In genomic region chr4:154961226-154961738, GRCm38 (mm10) we compare ENCODE assay signal across 8 mouse cellular contexts. TPM values are rescaled to one million over a fixed set of nuclear protein-coding genes. Genes with fewer than 3 reads are reported as not detected.
DNase-seq lines count a peak whose midpoint lies in the region; ATAC-seq lines count a peak whose summit lies in the region.

No protein-coding gene starts in this region.

- H3K27me3 ChIP-seq in forebrain, embryonic 14.5 days (replicated peaks; ENCODE audit: control insufficient read depth, insufficient read depth, low read length) = no peaks in the 10 kb centered on the region
- peaks cover 71% of the 10 kb centered on the region for H3K27me3 ChIP-seq in intestine, embryonic 15.5 days (replicated peaks)
- peaks cover 71% of the 10 kb centered on the region for H3K27me3 ChIP-seq in megakaryocyte, embryonic 14.5 days (replicated peaks)
- peaks cover 65% of the 10 kb centered on the region for H3K27me3 ChIP-seq in stomach, embryonic 15.5 days (replicated peaks)

- H3K4me2 ChIP-seq in forebrain, embryonic 14.5 days (ENCODE audit: low read length) = peak overlapping the region; percentile 81
- peak overlapping the region; percentile 79 for H3K4me2 ChIP-seq in intestine, embryonic 15.5 days (replicated peaks)
- H3K4me2 ChIP-seq in stomach, embryonic 15.5 days = peak overlapping the region; percentile 83

- peak overlapping the region; percentile 94 for H3K27ac ChIP-seq in forebrain, embryonic 14.5 days (ENCODE audit: low read depth, low read length)
- H3K27ac ChIP-seq in intestine, embryonic 15.5 days = no peak overlapping the region
- H3K27ac ChIP-seq in stomach, embryonic 15.5 days = no peak overlapping the region

- H3K9ac ChIP-seq in forebrain, embryonic 14.5 days (ENCODE audit: low read length) = peak overlapping the region; percentile 95
- peak overlapping the region; percentile 38 for H3K9ac ChIP-seq in intestine, embryonic 15.5 days
- H3K9ac ChIP-seq in stomach, embryonic 15.5 days = 0 out of 2 replicates have a peak overlapping the region, but pooled peaks have one; percentile 9

- peak; percentile 35 to 54 for DNase-seq in left cerebral cortex, adult 18-20 months (ENCODE audit: low spot score in 2 of 2)
- no peak for DNase-seq in left cerebral cortex, postnatal 14 days (ENCODE audit: low spot score in 2 of 2)
- DNase-seq in adrenal gland, postnatal 25 days = peak; percentile 46
- no peak for DNase-seq in forebrain, embryonic 14.5 days (ENCODE audit: low spot score)
- no peak for DNase-seq in urinary bladder, adult 2 months (ENCODE audit: low spot score)

- intact Hi-C loops in left cerebral cortex, postnatal 14 days (cut with DNase I) = no loop called here

- ATAC-seq in forebrain, embryonic 14.5 days = no peak
- no peak for ATAC-seq in intestine, embryonic 15.5 days
- no peak for ATAC-seq in stomach, embryonic 15.5 days (ENCODE audit: insufficient read depth, low FRiP score, low read depth)

- peak overlapping the region; percentile 76 for H3K4me3 ChIP-seq in forebrain, embryonic 14.5 days (ENCODE audit: low read depth, low read length)
- H3K4me3 ChIP-seq in intestine, embryonic 15.5 days (replicated peaks) = peak overlapping the region; percentile 43
- H3K4me3 ChIP-seq in megakaryocyte, embryonic 14.5 days (replicated peaks) = peak overlapping the region; percentile 90
- H3K4me3 ChIP-seq in stomach, embryonic 15.5 days (replicated peaks) = peak overlapping the region; percentile 37

- WGBS in forebrain, embryonic 14.5 days = under 1% methylated on average over 46 of the region's 47 CpGs
- 2% methylated on average over 47 of the region's 47 CpGs for WGBS in intestine, embryonic 15.5 days
- under 1% methylated on average over 47 of the region's 47 CpGs for WGBS in stomach, embryonic 15.5 days

- H3K9me3 ChIP-seq in forebrain, embryonic 14.5 days (replicated peaks; ENCODE audit: control insufficient read depth, low read length) = no peaks in the 10 kb centered on the region
- no peaks in the 10 kb centered on the region for H3K9me3 ChIP-seq in intestine, embryonic 15.5 days
- 0 out of 2 replicates have a peak, but pooled peaks cover 3% of the 10 kb centered on the region for H3K9me3 ChIP-seq in megakaryocyte, embryonic 14.5 days
- H3K9me3 ChIP-seq in stomach, embryonic 15.5 days = no peaks in the 10 kb centered on the region

- no peaks in the 10 kb centered on the region for H3K36me3 ChIP-seq in forebrain, embryonic 14.5 days (ENCODE audit: control insufficient read depth, insufficient read depth, low read length)
- H3K36me3 ChIP-seq in intestine, embryonic 15.5 days = no peaks in the 10 kb centered on the region; the same call in 1 of the 2 replicates
- peaks cover 5% of the 10 kb centered on the region for H3K36me3 ChIP-seq in megakaryocyte, embryonic 14.5 days (replicated peaks; ENCODE audit: low read length)
- H3K36me3 ChIP-seq in stomach, embryonic 15.5 days = 0 out of 2 replicates have a peak, but pooled peaks cover 1% of the 10 kb centered on the region

- H3K4me1 ChIP-seq in forebrain, embryonic 14.5 days (ENCODE audit: control insufficient read depth, insufficient read depth, low read length) = peaks cover 61% of the 10 kb centered on the region
- peaks cover 51% of the 10 kb centered on the region for H3K4me1 ChIP-seq in intestine, embryonic 15.5 days (replicated peaks)
- peaks cover 59% of the 10 kb centered on the region for H3K4me1 ChIP-seq in megakaryocyte, embryonic 14.5 days
- H3K4me1 ChIP-seq in stomach, embryonic 15.5 days = peaks cover 46% of the 10 kb centered on the region

RNA-seq across cellular contexts. Expression of gene Hes5, which starts 0.6 kb away (rescaled TPM):
- 10 to 100 TPM; 35.7 to 36.1 TPM for total RNA-seq in left cerebral cortex, adult 18-20 months (2021)
- total RNA-seq in left cerebral cortex, postnatal 14 days (2021) = 10 to 100 TPM; 32.6 to 48.7 TPM
- total RNA-seq in adrenal gland, postnatal 25 days (2021) = not detected in 2 replicates
- polyA plus RNA-seq in forebrain, embryonic 14.5 days (2014; fragmentation: Nextera tagmentation; extraction: Ambion mirVana) = 73.0 and 86.0 TPM in 2 replicates
- 1.8 and 2.5 TPM in 2 replicates for polyA plus RNA-seq in intestine, embryonic 15.5 days (2015; fragmentation: Nextera tagmentation; extraction: Ambion mirVana)
- 0.23 TPM in 1 of 2 replicates, not detected in the other for polyA plus RNA-seq in megakaryocyte, embryonic 14.5 days (2012; ENCODE audit: insufficient read depth, low replicate concordance)
- 2.5 and 2.6 TPM in 2 replicates for polyA plus RNA-seq in stomach, embryonic 15.5 days (2015; fragmentation: Nextera tagmentation; extraction: Ambion mirVana)
- 0.06 and 0.07 TPM in 2 replicates for polyA plus RNA-seq in urinary bladder, adult 2 months (2012; rRNA removed)

RNA-seq across cellular contexts. Expression of gene Pank4, which starts 2.6 kb away (rescaled TPM):
- total RNA-seq in left cerebral cortex, adult 18-20 months (2021) = 10 to 100 TPM; 38.3 to 46.8 TPM
- 10 to 100 TPM; 31.8 to 33.4 TPM for total RNA-seq in left cerebral cortex, postnatal 14 days (2021)
- total RNA-seq in adrenal gland, postnatal 25 days (2021) = 33.6 and 33.8 TPM in 2 replicates
- polyA plus RNA-seq in forebrain, embryonic 14.5 days (2014; fragmentation: Nextera tagmentation; extraction: Ambion mirVana) = 34.6 and 38.9 TPM in 2 replicates
- 34.2 and 36.1 TPM in 2 replicates for polyA plus RNA-seq in intestine, embryonic 15.5 days (2015; fragmentation: Nextera tagmentation; extraction: Ambion mirVana)
- polyA plus RNA-seq in megakaryocyte, embryonic 14.5 days (2012; ENCODE audit: insufficient read depth, low replicate concordance) = 5.4 and 13.1 TPM in 2 replicates
- 37.6 and 37.7 TPM in 2 replicates for polyA plus RNA-seq in stomach, embryonic 15.5 days (2015; fragmentation: Nextera tagmentation; extraction: Ambion mirVana)
- polyA plus RNA-seq in urinary bladder, adult 2 months (2012; rRNA removed) = 39.8 and 45.9 TPM in 2 replicates

RNA-seq across cellular contexts. Expression of gene Tnfrsf14, which starts 32.9 kb away (rescaled TPM):
- 1 to 10 TPM; 2.0 to 2.1 TPM for total RNA-seq in left cerebral cortex, adult 18-20 months (2021)
- 1 to 10 TPM; 1.3 to 1.6 TPM for total RNA-seq in left cerebral cortex, postnatal 14 days (2021)
- total RNA-seq in adrenal gland, postnatal 25 days (2021) = 2.1 and 5.9 TPM in 2 replicates
- not detected in 2 replicates for polyA plus RNA-seq in forebrain, embryonic 14.5 days (2014; fragmentation: Nextera tagmentation; extraction: Ambion mirVana)
- polyA plus RNA-seq in intestine, embryonic 15.5 days (2015; fragmentation: Nextera tagmentation; extraction: Ambion mirVana) = 3.0 and 3.6 TPM in 2 replicates
- 5.4 TPM in 1 of 2 replicates, not detected in the other for polyA plus RNA-seq in megakaryocyte, embryonic 14.5 days (2012; ENCODE audit: insufficient read depth, low replicate concordance)
- polyA plus RNA-seq in stomach, embryonic 15.5 days (2015; fragmentation: Nextera tagmentation; extraction: Ambion mirVana) = 3.8 and 8.0 TPM in 2 replicates
- polyA plus RNA-seq in urinary bladder, adult 2 months (2012; rRNA removed) = 18.8 and 21.4 TPM in 2 replicates

Comparison
In these comparisons a context has a peak if more than half of its experiments do, and no peak if none do; other contexts are left out.
1. DNase-seq: peak in left cerebral cortex, adult 18-20 months (2 of 2) and adrenal gland, postnatal 25 days (single experiment); none in left cerebral cortex, postnatal 14 days (0 of 2), forebrain, embryonic 14.5 days (single experiment) and urinary bladder, adult 2 months (single experiment).
2. H3K4me3 ChIP-seq: peak in every context shown above with its lines; median percentile 90 in megakaryocyte, embryonic 14.5 days; 76 in forebrain, embryonic 14.5 days; 43 in intestine, embryonic 15.5 days; 37 in stomach, embryonic 15.5 days.
3. H3K9ac ChIP-seq: peak in every context shown above with its lines; median percentile 95 in forebrain, embryonic 14.5 days; 38 in intestine, embryonic 15.5 days; 9 in stomach, embryonic 15.5 days.
4. RNA of gene Hes5, which starts 0.6 kb away (polyA plus RNA-seq): 73.0 to 86.0 TPM in forebrain, embryonic 14.5 days; 1.8 to 2.5 TPM in intestine, embryonic 15.5 days, 2.5 to 2.6 TPM in stomach, embryonic 15.5 days, 0.23 TPM in megakaryocyte, embryonic 14.5 days and 0.06 to 0.07 TPM in urinary bladder, adult 2 months; every median in the first group is over 10 times any median in the second.
5. Peak in every context shown above with its lines, with median percentiles within 50 percentile points of each other: H3K4me2 ChIP-seq.